Mouse (Mus musculus): Measurements from ENCODE around the gene Sema5a.
A peak's percentile ranks its signal among the peaks of the same experiment; 100 is the strongest.

Gene Sema5a

DNA sequence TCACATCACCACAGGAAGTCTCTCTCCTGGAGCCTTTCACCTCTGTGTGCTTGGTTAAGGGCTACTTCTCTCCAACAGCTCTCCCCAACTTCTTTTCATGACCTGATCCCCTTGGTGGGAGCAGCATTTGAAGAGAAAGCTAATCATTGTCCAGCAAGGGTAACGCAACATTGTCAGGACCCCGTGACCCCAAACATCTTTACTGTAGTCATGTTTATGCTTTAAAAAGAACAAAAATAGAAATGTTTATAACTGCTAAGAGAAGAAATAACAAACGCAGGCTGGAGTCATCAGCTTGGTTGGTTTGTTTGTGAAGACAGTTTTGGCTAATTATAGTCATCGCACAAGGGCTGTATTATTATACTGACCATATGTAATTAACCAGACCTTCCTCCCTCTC is 198.1 kb downstream of the Sema5a start:
- no peak for DNase-seq (ENCODE audit: low spot score)

DNA sequence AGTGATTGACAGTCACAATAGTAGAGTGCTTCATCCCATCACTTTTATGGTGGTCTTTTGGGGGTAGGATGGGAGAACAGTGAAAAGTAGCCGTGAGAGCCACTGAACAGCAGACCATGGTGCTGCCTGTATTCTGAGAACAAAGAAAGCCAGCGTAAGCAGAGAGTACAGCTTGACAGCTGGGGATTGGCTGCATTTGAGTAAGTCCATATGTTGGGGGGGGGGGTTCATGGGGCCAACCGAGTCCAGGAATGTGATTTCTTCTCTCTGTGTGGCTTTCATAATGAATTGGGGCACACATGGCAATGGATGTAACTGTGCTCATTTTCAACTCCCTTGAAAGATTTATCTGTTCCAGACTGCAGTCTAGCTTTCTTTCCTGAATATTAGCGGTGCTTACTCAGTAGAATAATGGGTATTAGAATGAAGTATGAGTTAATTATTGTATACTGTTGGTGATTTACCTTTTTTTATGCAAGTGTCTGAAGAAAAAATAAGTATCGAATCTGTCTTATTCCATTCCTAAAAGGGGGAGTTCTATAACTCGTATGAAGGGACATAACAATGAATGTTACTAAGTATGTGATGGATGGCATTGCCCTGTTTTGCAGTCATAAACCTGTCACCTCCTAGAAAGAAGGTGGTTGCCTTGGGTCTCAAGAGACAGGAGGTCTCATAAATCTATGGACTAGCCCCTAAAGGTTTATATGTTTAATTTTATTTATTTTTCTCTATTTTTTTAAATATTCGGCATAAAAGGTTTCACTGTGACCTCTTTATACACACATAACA is 203.1 kb downstream of the Sema5a start:
- DNase-seq (ENCODE audit: low spot score) = no peak

DNA sequence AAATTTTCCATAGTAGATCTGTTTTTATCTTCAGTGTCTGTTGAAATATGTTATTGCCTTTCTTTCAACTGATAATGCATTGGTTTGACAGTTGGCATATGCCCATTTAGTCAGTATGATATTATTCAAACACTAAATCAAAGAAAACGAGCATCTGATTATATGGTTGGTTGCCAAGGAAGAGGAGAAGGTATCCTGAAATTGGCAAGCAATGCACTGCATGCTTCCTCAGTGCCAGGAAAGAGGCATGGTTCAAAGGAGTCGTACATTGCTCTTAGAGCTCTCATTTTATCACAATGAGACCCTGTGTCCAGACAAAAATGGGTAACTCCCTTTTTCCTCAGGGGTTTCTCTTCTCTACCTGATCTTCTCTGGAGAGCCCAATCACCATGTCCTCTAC is 214.4 kb downstream of the Sema5a start:
- DNase-seq (ENCODE audit: low spot score) = no peak

DNA sequence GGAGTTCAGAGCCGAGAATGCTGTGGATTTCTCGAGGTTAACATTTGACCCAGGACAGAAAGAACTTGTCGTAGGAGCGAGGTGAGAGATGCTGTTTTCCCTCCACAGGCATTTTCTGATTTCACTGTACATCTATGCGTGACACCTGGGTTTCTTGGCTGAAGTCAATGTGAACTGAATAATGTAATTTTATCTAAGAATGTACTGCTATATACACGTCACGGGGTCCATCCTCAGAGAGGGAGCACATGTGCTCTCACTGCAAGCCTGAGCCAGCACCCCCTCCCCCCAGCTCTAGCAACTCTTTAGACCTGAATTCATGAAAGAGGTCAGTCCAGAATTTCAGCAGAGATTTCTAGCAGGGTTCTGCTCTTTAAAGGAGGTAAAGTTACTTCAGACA is 215.6 kb downstream of the Sema5a start:
- no peak for DNase-seq (ENCODE audit: low spot score)

DNA sequence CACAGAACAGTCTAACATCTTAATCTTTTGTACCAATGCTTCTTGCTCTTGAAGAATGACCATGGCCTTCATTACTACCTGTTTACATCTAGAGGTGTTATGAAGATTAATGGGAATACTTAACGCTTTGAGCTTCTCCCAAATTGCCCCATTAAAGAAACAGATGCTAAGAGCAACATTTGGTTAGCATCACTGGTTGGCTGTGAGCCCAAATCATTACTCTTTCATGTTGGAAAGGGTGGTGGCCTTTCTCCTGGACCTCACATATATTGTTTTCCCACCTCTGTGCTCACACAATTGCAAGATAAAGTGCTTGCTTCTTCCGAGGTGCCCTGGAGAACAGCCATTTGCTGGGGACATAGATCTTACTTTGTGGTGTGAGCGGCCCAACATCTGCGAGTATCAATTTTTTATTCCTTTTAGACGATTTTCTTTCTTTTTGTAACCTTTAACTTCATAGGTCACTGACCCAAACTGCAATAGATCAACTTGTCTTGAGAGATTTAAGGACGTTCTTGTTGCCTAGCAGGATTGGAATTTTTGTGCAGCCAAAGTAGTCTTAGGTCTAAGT is 227.0 kb downstream of the Sema5a start:
- DNase-seq (ENCODE audit: low spot score) = no peak

DNA sequence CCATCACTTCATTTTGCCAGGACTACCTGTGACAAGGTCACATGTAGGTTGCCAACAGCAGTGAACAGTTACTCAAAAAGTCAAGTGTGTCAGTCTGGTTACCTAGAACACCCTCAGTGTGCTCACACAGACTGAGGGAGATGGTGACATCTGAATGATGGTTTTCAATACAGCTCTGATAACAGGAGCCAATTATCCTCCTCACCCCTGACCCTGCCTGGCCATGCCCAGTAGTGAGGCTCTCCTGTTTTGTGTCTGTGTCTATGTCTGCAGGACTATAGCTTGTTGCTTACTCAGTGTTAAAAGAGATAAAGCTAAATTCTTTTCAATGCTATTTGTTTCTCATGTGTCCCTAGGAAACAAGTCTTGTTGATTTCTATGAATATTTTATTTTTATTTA is 236.1 kb downstream of the Sema5a start:
- DNase-seq (ENCODE audit: low spot score) = no peak

DNA sequence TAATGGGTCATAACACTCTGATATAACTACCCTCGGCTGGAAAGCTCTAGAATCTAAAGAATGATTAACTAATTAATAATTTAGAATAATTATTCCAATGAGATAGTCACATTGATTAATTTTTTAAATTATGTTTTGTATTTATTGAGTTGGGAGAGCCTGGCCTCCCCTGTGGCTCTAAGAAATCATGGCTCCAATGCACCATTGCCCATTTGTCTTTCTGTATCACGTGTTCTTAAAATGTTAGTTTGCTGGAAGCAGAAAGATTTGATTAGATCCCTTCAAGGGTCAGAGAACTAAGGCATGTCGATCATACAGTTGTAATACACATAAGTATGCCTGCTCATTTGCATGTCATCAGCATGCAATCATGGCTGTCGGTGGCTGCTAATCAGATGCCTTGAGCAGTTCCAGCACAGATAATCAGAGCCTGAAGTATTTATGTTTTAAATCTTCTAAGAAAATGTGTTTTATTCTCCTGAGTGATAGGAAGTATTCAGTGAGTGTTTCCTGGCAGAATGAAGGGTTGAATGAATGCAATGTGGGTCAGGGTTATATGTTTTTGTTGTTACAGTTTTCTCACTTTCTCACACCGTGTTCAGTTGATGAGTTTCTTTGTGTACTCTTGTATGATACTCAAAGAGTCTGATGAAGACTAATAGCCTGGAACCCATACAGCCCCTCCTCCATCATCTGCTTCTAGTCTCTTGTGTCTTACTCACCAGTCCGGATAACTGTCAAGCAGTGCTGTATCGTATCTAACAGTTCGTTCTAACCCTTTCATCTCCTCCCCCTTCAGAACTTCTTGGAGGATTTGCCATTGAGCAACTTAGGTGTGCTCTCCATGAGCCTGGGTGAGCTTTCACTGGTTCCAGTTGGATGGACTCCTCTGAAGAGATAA is 240.7 kb downstream of the Sema5a start:
- DNase-seq (ENCODE audit: low spot score) = no peak

DNA sequence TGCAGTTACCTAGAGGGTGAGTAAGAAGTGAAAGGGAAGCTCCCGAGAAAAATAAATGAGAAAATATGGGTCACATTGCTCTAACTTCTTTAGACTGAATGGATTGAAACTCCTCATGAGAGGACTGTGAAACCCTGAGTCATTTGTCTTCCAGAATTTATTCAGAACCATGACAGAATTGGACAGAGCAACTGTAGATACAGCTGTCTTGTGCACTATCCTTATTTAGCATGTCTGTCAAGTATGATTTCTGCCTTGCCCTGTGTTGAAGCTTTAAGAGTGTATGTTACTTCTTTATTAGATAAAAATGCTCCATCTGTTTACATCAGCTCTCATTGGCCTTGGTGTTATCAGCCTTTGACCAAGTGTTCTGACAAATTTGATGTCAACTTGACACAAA is 243.4 kb downstream of the Sema5a start:
- DNase-seq (ENCODE audit: low spot score) = no peak

DNA sequence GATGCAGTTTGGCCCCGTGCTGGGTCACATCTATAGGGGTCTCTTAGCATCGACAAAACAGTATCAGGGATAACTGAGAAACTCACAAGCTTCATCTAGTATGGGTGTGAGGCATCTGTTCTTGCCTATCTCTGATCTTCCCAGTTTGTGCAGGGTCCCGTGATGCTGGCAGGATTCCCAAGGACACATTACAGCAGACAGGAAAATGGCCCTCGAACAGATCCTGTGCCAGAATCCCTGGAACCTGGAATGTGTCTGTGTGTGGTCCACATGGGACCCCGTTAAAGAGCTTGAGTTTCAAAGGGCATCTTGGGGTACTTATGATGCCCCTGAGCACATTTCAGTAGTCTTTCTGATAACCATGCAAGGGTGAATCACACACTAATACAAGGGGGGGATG is 249.6 kb downstream of the Sema5a start:
- DNase-seq (ENCODE audit: low spot score) = peak; percentile 49

DNA sequence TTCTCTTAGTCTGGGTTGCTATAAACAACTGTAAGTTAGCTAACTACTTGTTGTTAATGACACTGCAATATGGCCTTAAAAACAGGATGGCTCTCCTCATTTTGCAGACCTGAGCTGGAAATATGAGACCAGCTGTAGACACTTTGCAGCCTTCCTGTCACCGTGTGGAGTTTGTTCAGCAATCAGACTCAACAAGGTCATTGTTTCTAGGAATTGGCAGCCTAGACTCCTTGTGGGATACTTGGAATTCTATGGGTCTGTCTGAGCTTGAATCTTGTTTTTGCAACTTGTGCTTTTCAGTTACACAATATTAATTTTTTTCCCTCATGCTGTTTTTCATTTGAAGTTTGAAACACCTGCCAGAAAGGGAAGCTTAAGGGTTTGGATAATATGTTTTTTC is 250.3 kb downstream of the Sema5a start:
- no peak for DNase-seq (ENCODE audit: low spot score)

DNA sequence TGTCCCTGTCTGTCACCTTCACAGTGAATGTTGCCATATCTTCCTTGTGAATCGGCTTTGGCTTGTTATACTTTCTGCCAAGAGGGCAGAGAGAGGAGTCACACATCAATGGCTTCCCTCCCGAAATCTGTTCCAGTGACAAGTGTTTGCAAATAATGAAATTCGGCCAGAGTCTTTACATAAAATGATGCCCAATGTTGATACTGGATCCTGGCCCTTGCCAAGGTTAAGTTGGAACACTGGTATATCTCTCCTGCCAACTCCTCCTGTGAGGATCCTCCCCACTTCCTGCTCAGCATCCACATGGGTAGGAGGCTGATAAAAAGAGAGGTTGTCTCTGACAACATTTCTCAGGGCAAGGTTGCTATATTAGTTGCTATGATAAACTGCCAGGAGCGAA is 252.3 kb downstream of the Sema5a start:
- no peak for DNase-seq (ENCODE audit: low spot score)

DNA sequence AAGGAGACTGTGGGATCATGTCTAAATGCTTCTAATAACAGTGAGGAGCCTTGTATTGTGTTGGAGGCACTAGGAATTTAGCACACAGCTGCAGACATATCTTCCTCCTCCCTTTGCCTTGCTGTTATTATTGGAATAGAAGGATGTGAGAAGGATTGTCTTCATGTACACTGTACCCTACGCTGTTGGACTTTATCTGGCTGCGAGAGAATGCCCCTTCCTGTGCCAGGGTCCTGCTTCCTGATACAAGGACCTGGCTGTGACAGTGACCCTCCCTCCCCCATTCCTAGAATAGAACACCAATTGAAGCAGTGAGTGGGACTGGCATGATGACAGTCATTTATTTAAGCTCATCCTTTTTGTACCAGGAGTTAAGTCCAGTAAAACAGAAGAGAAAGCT is 261.3 kb downstream of the Sema5a start:
- DNase-seq (ENCODE audit: low spot score) = no peak

DNA sequence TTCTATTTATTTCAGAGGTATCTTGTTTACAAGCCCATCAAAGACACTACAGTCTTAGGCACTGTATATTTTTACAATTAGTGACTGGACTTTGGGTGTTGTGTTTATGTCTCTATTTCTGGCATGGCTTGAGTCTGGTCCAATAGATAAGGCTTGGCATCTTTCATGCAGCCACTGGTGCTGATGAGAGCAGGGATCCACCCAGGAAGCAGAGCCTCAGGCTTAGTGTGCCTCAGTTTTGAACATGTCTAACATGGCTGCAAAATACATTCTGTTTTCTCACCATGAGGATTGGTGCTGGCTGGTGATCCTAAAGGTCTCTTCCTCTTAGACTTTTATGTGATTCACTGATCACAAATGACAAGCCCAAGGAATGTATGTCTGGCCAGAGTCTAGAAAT is 263.7 kb downstream of the Sema5a start:
- DNase-seq (ENCODE audit: low spot score) = no peak

DNA sequence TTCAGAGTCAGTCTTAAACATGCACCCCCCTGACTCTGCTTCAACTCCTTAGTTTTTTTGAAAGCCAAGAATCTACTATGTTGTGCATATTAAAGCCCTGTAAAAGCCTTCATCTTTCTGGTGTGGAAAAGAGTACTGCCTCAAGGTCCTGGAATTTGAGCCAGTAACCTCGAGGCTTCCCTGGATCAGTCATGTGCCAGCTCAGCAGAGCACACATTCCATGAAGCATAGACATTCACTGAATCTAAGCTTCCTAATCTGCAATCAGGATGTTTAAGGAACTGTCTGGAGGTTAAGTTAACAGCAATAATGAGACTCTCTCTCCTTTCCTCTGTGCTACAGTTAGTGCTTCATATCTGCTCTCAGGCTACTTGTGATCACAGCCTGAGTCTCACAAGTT is 270.3 kb downstream of the Sema5a start:
- DNase-seq (ENCODE audit: low spot score) = no peak

DNA sequence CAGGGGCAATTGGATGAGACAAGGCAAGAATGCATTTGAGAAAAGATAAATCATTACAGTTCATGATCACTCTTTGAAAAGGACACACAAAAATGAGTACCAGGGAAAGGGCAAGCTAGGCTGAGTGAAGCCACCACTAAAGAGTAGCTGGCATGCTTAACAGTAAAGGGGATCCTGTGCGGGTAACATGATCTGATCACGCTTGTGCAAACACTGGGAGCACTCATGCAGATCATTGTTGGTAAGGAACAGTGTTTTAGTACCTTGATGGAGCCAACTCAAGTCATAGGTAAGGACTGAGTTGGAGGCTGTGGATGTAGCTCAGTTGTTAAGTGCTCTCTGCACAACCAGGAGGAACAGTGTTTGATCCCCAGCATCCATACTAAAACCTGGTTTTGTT is 273.3 kb downstream of the Sema5a start:
- no peak for DNase-seq (ENCODE audit: low spot score)

DNA sequence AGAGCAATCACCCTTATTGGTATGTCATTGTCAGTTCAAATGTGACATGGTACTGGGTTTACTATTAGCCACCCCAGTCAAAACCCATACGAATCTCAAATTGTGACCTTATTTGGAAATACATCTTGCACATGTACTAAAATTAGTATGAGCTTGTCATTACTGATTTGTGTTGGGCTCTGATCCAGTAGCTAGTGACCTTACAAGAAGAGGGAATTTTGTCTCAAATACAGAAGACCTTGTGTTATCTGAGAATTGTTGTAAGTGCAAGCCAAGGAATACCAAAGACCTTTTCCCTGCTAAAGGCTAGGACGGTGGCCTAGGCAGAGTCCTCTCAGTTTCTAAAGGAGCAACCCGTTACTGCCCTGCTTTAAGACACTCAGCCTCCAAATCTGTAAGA is 287.9 kb downstream of the Sema5a start:
- no peak for DNase-seq (ENCODE audit: low spot score)

DNA sequence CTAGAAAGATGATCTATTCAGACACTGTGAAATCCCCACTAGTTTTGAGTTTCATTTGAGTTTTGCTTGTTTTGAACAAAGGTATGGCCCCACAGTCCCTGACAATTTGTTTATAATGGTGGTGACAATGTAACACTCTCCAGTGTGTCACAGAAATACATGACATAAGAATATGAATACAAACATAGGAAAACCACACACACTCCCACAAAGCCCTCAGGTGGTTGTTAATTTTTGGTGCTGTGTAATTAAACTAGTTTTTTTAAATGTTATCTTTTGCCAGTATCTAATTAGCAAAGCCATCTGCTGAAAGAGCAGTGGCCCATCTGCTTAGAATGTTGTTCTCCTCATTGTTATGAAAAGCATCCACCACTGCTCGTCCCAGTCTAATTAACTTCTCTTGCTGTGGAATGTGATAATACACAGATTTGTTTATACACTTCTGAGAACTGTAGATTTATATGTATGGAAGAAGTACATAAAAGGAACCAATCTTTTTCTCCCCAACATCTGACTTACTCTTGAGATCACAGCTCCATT is 289.0 kb downstream of the Sema5a start:
- DNase-seq (ENCODE audit: low spot score) = no peak

DNA sequence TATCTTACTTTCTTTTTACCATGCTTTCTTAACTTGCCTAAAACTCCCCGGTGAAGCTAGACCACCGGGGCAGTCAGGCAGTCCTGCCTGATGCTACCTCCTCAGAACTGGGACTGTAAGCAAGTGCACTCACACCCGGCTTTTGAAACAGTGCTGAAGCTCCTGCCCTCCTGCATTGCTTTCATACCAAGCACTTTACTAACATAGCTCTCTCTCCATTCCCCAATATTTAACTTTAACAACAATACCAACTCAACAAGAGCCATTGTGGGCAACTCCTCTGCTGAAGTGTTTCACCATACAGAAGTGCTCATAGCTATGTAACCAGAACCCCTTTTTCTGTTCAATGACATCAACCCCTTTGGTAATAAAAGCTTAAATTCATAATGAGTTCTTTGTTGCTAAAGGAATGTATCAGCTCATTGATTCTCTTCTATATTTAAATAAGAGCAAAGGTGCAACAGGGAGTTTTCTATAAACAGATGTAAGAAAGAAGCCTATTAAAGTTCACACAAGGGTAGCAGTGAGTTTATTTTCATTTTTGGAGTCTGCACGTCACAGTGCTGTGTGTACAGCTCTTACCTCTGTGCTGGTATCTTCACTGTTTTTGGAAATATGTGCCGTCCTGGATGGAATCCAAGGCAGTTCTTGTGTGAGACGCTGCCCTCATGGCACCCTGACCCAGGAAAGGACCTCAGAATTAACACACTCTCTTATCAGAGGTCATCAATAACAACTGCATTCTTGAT is 292.3 kb downstream of the Sema5a start:
- DNase-seq (ENCODE audit: low spot score) = no peak

DNA sequence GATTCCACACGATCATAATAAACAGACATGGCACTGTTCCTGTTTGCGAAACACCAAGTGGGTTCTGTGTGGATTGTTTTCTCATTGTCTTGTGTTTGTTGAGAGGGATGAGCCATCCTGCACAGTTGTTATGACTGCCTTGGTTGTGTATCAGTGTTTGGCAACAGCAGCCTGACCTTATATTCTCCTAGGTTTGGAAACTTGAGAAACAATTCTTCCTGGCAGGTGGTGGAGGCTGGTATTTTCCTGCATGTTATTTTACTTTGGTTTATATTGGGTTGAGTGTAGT is 292.8 kb downstream of the Sema5a start:
- DNase-seq (ENCODE audit: low spot score) = no peak

DNA sequence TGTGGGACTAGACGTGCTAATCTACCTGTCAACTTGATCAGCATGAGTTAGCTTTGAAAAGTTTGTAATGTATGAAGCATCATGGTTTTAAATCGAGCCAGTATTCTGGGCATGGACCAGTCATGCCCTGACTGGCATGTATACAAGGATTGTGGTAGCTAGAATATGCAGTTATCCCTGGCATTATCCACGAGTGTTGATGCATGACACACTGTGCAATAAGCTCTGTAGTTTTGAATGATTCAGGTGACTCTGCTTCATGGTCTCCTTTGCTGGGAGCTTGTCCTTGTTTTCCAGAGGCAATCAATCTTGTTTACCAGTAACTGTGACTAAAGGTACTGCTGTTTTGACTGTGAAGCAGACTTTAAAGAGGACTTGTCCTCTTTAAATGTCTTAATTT is 293.5 kb downstream of the Sema5a start:
- DNase-seq (ENCODE audit: low spot score) = no peak

DNA sequence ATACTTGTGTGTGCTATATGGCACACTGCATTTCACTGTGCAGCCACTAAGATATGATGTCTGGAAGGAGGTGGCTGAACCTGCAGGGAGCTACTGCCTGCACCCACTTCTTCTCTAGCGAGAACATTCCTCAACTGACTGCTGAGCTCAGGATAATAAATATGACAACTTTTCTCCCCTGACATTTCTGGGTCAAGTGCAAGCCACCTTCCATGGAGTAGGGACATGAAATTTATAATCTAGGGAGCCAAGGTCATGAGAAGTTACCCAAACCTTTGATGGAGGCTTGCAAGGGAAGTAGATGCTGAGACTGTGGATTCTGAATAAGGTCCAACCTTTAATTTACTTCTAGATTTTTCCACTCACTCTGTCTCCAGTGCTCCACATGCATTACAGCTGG is 298.1 kb downstream of the Sema5a start:
- no peak for DNase-seq (ENCODE audit: low spot score)

DNA sequence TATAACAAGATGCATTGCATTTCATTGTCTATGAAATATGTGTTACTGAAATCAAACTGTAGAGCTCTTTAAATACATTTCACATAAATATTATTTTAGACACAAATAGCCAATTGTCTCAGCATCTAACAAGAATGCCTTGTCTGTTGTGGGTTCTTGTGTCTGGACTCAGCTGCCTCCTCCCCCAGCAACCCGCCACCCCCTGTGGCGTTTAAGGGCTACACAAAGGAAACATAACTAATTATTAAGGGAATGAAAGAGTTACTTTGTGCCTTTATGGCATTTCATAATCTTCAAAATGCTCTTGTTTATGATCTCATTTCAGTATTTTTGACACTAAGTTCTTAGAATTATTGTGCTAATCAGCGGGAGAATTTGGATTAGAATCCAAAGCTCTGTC is 298.6 kb downstream of the Sema5a start:
- no peak for DNase-seq (ENCODE audit: low spot score)

Data from testis, postnatal 10 days (tissue).